Mouse (Mus musculus) adrenal gland, postnatal 25 days (tissue): ENCODE measurements around the gene March8. TPM values are rescaled to one million over a fixed set of nuclear protein-coding genes. Genes with fewer than 3 reads are reported as not detected.
A peak's percentile ranks its signal among the peaks of the same experiment; 100 is the strongest.
"Not testable (repeated sequence)": the region's sequence is repeated elsewhere in the genome, so short reads cannot be mapped to it uniquely, and the experiment has no call there.

Experiments used
- DNase-seq: peaks from one replicate; pipeline ENCODE4 v3.0.0; 2021; ENCODE audit warnings: mixed read lengths
- long read RNA-seq: library from polyadenylated mRNA; stranded (forward); transcript quantifications from one replicate; pipeline ENCODE4 v2.0.0, GENCODE M21; 2021
- total RNA-seq: library from RNA; stranded (reverse); gene quantifications from 2 replicates; pipeline ENCODE4 v1.2.3, GENCODE M21; 2021

The March8 gene
- 65.2 and 78.1 TPM in 2 replicates for total RNA-seq
- long read RNA-seq, full-length matches to known transcripts: 12 of 42 reads
- long read RNA-seq, partial matches to known transcripts: 5 of 42 reads
- long read RNA-seq, other reads (novel, unspliced or antisense): 25 of 42 reads

- peak; percentile 92 for DNase-seq
Measured at GRCm38 (mm10) chr6:116337835-116338501, at the start of gene March8. Gene March8 (plus strand): TSS chr6:116338024.

GRCm38 (mm10) chr6:116311411-116311810 lies 26.4 kb upstream of the March8 start:
- DNase-seq: no peak

GRCm38 (mm10) chr6:116319259-116319658 lies 18.6 kb upstream of the March8 start:
- no peak for DNase-seq

- no peak for DNase-seq
Measured at GRCm38 (mm10) chr6:116326641-116327040, 11.2 kb upstream of the March8 start.

- DNase-seq: peak; percentile 18
Measured at GRCm38 (mm10) chr6:116331396-116331795, 6.4 kb upstream of the March8 start.

- no peak for DNase-seq
Measured at GRCm38 (mm10) chr6:116337466-116337834, 374 bp upstream of the March8 start.

- no peak for DNase-seq
Measured at GRCm38 (mm10) chr6:116338520-116338919, 696 bp downstream of the March8 start.

- DNase-seq: no peak
Measured at GRCm38 (mm10) chr6:116339088-116339487, 1.3 kb downstream of the March8 start.

GRCm38 (mm10) chr6:116340521-116340920 lies 2.7 kb downstream of the March8 start:
- no peak for DNase-seq

- no peak for DNase-seq
Measured at GRCm38 (mm10) chr6:116347953-116348352, 10.1 kb downstream of the March8 start.

GRCm38 (mm10) chr6:116349997-116350396 lies 12.2 kb downstream of the March8 start:
- no peak for DNase-seq

- DNase-seq: no peak
Measured at GRCm38 (mm10) chr6:116350643-116351042, 12.8 kb downstream of the March8 start.

GRCm38 (mm10) chr6:116351534-116351933 lies 13.7 kb downstream of the March8 start:
- DNase-seq: no peak

GRCm38 (mm10) chr6:116353428-116353827 lies 15.6 kb downstream of the March8 start:
- no peak for DNase-seq

- DNase-seq: not testable (repeated sequence)
Measured at GRCm38 (mm10) chr6:116356311-116356947, 18.6 kb downstream of the March8 start.

GRCm38 (mm10) chr6:116356948-116357325 lies 19.1 kb downstream of the March8 start:
- no peak for DNase-seq

- DNase-seq: no peak
Measured at GRCm38 (mm10) chr6:116358056-116358455, 20.2 kb downstream of the March8 start.

- DNase-seq: no peak
Measured at GRCm38 (mm10) chr6:116359256-116359655, 21.4 kb downstream of the March8 start.

GRCm38 (mm10) chr6:116361463-116361862 lies 23.6 kb downstream of the March8 start:
- DNase-seq: no peak

- no peak for DNase-seq
Measured at GRCm38 (mm10) chr6:116361993-116362392, 24.2 kb downstream of the March8 start.

GRCm38 (mm10) chr6:116367971-116368370 lies 30.1 kb downstream of the March8 start:
- no peak for DNase-seq

GRCm38 (mm10) chr6:116369811-116370210 lies 32.0 kb downstream of the March8 start:
- no peak for DNase-seq

- DNase-seq: no peak
Measured at GRCm38 (mm10) chr6:116370216-116370976, 32.6 kb downstream of the March8 start.
